Mouse (Mus musculus): ENCODE measurements at regions not wholly inside any gene's neighbourhood (a gene's known extent, or its start where the extent isn't known, plus 50 kb on each side); places are given as distances from the start of the nearest gene placed in this dataset.

DNA sequence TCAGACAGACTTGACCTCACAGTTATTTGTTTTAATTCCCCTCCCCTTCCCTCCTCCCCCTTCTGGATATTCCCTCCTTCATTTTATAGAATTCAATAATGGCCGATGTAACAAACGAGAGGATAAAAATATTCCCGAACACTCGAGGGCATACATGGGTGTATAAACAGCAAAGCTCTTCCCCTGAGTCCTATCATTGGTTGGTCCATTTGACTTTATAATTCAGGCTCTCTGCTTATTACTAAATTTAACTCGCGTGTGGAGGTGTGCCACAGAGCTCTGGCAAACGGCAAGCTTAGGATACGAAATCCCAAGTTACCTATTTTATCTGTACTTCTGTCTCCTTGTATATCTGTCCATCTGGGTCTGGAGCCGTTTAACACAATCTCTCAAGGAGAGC is 82.1 kb upstream of the Zfp64 start:
- H3K9me3 ChIP-seq, result peaks cover 6% of the 10 kb centered on the region; the same call in 1 of the 2 replicates
- no peaks in the 10 kb centered on the region for H3K27me3 ChIP-seq (replicated peaks)
- no peak overlapping the region for H3K4me2 ChIP-seq (replicated peaks)
- no peaks in the 10 kb centered on the region; the same call in 1 of the 2 replicates for H3K4me1 ChIP-seq
- 70% methylated on average over 9 of the region's 9 CpGs for WGBS
- ATAC-seq (ENCODE audit: low FRiP score, low read depth), result no peak
- H3K27ac ChIP-seq, result no peak overlapping the region
- no peak overlapping the region for H3K4me3 ChIP-seq
- no peaks in the 10 kb centered on the region for H3K36me3 ChIP-seq
- no peak overlapping the region for H3K9ac ChIP-seq

DNA sequence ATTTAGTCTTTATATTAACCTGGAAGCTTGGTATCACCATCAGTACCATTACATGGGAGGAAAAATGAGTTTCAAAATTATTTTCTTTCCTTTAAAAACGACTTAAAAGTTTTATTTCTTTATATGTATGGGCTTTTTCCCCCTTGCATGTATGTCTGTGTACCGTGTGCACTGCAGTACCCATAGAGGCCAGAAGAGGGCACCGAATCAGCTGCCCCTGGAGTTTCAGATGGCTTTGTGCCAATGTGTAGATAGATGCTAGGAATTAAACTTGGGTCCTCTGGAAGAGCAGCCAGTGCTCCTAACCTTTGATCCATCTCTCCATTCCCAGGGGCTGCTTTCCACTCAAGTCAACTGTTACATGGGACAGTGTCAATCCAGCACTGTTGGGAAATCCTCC is 79.9 kb upstream of the Zfp64 start:
- H3K9me3 ChIP-seq, result no peaks in the 10 kb centered on the region
- H3K27me3 ChIP-seq (replicated peaks), result no peaks in the 10 kb centered on the region
- no peaks in the 10 kb centered on the region; the same call in 1 of the 2 replicates for H3K4me1 ChIP-seq
- WGBS, result 34% methylated on average over 3 of the region's 3 CpGs
- no peak overlapping the region for H3K9ac ChIP-seq
- no peak overlapping the region for H3K4me2 ChIP-seq (replicated peaks)
- no peak overlapping the region for H3K4me3 ChIP-seq
- no peak for ATAC-seq (ENCODE audit: low FRiP score, low read depth)
- H3K27ac ChIP-seq, result no peak overlapping the region
- no peaks in the 10 kb centered on the region for H3K36me3 ChIP-seq

DNA sequence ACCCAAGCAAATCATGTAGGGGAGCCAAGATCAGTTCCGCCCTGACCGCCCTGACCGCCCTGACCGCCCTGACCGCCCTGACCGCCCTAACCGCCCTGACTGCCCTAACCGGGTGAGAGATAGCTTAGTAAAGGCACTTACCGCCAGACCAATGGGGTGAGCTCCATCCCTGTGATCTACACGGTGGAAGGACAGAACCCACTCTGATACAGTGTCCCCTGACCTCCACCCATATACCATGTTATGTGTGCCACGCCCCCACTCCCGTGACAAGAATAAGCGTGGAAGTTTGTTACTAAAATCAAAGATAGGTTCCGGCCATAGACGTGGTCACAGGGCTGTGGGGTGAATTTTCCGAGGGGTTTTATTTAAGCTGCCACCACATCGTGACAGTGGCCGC is 78.6 kb upstream of the Zfp64 start:
- H3K27ac ChIP-seq, result no peak overlapping the region
- no peak for ATAC-seq (ENCODE audit: low FRiP score, low read depth)
- H3K4me2 ChIP-seq (replicated peaks), result no peak overlapping the region
- H3K4me1 ChIP-seq, result no peaks in the 10 kb centered on the region; the same call in 1 of the 2 replicates
- no peaks in the 10 kb centered on the region for H3K27me3 ChIP-seq (replicated peaks)
- no peaks in the 10 kb centered on the region for H3K36me3 ChIP-seq
- no peaks in the 10 kb centered on the region for H3K9me3 ChIP-seq
- no peak overlapping the region for H3K9ac ChIP-seq
- WGBS, result 62% methylated on average over 18 of the region's 18 CpGs
- H3K4me3 ChIP-seq, result no peak overlapping the region

DNA sequence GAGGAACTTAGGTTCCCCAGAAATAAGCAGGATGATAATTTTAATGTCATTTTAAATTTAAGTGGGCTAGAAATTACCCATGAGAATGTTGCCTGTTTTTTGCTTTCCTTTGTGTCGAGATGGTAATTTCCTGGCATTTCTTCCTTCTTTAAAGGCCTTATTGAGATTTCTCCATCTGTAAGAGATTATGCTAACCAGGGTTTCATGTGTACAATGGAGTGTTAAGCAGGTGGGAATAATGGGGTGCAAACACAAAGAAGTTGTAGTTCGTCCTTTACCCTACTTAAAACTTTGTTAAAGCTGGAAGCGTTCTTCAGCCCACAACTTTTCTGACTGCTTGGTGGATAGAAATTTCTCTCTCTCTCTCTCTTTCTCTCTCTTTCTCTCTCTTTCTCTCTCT is 77.8 kb upstream of the Zfp64 start:
- WGBS, result 54% methylated on average over 3 of the region's 3 CpGs
- H3K27me3 ChIP-seq (replicated peaks), result no peaks in the 10 kb centered on the region
- no peak overlapping the region for H3K27ac ChIP-seq
- no peaks in the 10 kb centered on the region for H3K9me3 ChIP-seq
- no peak overlapping the region for H3K4me3 ChIP-seq
- no peaks in the 10 kb centered on the region; the same call in 1 of the 2 replicates for H3K4me1 ChIP-seq
- no peak overlapping the region for H3K9ac ChIP-seq
- ATAC-seq (ENCODE audit: low FRiP score, low read depth), result no peak
- no peak overlapping the region for H3K4me2 ChIP-seq (replicated peaks)
- H3K36me3 ChIP-seq, result no peaks in the 10 kb centered on the region

DNA sequence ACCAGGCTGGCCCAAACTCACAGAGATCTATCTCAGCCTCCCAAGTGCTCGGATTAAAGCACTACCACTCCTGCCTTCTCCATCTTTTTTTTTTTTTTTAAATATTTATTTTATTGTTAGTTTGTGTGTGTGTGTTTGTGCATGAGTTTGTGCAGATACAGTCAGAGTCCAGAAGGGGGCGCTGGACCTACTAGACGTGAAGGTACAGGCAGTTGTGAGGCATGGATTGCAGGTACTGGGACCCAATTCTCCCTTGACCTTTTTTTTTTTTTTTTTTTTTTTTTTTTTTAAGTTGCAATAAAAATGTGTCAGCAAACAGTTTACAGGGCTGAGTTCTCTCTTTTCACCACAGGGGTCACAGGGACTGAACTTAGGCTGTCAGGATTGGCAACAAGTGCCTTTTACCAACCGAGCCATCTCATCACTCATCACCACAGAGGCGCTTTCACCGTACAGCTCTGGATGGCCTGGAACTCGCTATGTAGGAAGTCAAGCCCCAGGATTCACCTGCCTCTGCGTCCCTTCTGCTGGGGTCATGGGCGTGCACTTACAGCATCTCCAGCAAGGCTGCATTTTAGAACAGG is 73.2 kb upstream of the Zfp64 start:
- Histone ChIP-seq H3K9me3 (no peaks in the 10 kb centered on the region), H3K27ac (no peak overlapping the region), H3K36me3 (no peaks in the 10 kb centered on the region), H3K27me3 (replicated peaks) (no peaks in the 10 kb centered on the region), H3K4me2 (replicated peaks) (no peak overlapping the region), H3K4me1 (no peaks in the 10 kb centered on the region), H3K9ac (no peak overlapping the region), H3K4me3 (no peak overlapping the region)
- WGBS, result 74% methylated on average over 9 of the region's 9 CpGs
- no peak for ATAC-seq (ENCODE audit: low FRiP score, low read depth)

DNA sequence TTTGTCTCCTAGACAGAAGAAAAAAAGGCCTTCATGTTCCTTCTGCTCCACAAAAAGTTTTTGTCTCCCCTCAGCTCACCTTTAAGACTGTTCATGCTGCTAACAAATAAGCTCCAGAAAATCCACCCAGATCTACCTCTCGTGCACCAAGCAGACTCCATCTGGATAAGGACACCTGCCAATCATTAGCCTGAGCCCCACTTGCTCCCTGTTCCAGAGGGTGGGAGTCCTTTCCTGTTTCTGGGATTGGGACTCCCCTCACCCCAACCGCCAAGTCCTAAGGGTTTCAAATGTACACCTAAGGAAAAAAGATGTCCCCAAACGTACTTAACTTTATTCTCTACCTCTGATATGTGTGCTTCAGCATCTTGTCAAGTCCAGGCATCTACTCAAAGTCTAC is 63.6 kb upstream of the Zfp64 start:
- 78% methylated on average over 3 of the region's 3 CpGs for WGBS
- no peak for ATAC-seq (ENCODE audit: low FRiP score, low read depth)

DNA sequence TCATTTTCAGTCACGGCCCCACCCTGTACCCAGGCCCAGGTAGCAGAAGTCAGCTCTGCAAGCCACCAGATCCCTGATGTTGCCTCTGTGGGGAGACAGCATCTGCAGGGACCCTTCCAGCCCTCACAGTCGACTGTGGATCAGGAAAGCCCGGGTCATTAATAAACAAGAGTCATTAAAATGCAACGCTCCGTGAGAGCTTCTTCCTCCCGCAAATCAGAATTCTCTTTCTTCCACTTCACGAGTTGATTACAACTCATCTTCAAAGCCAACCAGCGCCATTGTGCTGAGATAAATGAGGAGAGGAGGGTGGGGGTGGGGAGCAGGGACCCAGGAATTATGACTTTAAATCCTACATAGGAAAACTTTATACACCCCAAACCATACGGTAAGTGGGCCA is 54.9 kb upstream of the Zfp64 start:
- Histone ChIP-seq H3K4me2 (replicated peaks) (0 out of 2 replicates have a peak overlapping the region, but pooled peaks have one; percentile 1), H3K27ac (no peak overlapping the region), H3K4me3 (no peak overlapping the region), H3K4me1 (peaks cover 12% of the 10 kb centered on the region), H3K27me3 (replicated peaks) (no peaks in the 10 kb centered on the region), H3K9me3 (peaks cover 2% of the 10 kb centered on the region; the same call in 1 of the 2 replicates), H3K36me3 (no peaks in the 10 kb centered on the region), H3K9ac (no peak overlapping the region)
- ATAC-seq (ENCODE audit: low FRiP score, low read depth), result no peak
- 25% methylated on average over 9 of the region's 9 CpGs for WGBS

More for the DNA sequence above, 63.6 kb upstream of the Zfp64 start:
- Histone ChIP-seq H3K36me3 (no peaks in the 10 kb centered on the region), H3K9me3 (peaks cover 7% of the 10 kb centered on the region), H3K4me3 (no peak overlapping the region), H3K27me3 (replicated peaks) (no peaks in the 10 kb centered on the region), H3K4me2 (replicated peaks) (no peak overlapping the region), H3K27ac (no peak overlapping the region), H3K4me1 (no peaks in the 10 kb centered on the region), H3K9ac (no peak overlapping the region)

DNA sequence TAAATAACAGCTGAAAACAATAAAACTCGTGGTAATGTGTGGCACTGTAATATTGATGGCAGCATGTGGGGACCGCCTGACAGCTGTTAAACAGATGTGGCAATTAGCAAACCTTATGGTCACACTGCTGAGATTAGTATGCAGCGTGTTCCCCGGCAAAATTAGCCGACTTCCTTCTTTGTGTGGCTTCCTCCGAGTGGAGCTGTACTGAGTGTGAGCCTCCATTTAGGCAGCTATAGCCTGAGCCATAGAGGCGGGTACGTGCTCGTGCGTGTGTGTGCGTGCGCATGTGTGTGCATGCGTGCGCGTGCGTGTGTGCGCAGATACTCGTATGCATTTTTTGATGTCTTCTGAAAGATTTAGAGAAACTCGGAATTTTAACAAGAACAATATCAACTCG is 53.4 kb upstream of the Zfp64 start:
- ATAC-seq (ENCODE audit: low FRiP score, low read depth), result 0 out of 2 replicates have a peak, but pooled peaks have one; percentile 61
- H3K27me3 ChIP-seq (replicated peaks), result no peaks in the 10 kb centered on the region
- H3K9me3 ChIP-seq, result no peaks in the 10 kb centered on the region
- H3K27ac ChIP-seq, result no peak overlapping the region
- no peak overlapping the region for H3K4me3 ChIP-seq
- peaks cover 12% of the 10 kb centered on the region for H3K4me1 ChIP-seq
- no peak overlapping the region for H3K9ac ChIP-seq
- no peak overlapping the region for H3K4me2 ChIP-seq (replicated peaks)
- 74% methylated on average over 20 of the region's 20 CpGs for WGBS
- H3K36me3 ChIP-seq, result no peaks in the 10 kb centered on the region

DNA sequence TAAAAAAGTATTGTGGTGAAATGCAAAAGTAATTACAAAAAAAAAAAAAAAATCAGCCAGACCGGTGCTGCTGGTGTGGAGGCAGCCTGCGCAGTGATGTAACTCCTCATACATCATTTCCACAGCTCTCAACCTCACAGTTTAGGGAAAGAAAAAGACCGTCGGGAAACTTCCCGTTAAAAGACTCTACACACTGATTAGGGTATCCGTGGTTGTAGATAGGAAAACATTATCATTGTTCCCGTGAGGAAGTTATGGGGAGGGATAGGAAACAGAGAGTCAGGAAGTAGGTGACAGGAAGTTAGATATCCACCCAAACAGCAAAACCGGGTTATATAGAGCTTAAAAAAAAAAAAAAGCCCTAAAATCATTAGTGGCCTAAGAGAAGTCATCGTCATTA is 52.9 kb upstream of the Zfp64 start:
- no peak overlapping the region for H3K27ac ChIP-seq
- peaks cover 12% of the 10 kb centered on the region for H3K4me1 ChIP-seq
- H3K9ac ChIP-seq, result no peak overlapping the region
- no peak overlapping the region for H3K4me3 ChIP-seq
- ATAC-seq (ENCODE audit: low FRiP score, low read depth), result no peak
- no peak overlapping the region for H3K4me2 ChIP-seq (replicated peaks)
- no peaks in the 10 kb centered on the region for H3K9me3 ChIP-seq
- no peaks in the 10 kb centered on the region for H3K36me3 ChIP-seq
- WGBS, result 53% methylated on average over 9 of the region's 9 CpGs
- no peaks in the 10 kb centered on the region for H3K27me3 ChIP-seq (replicated peaks)

DNA sequence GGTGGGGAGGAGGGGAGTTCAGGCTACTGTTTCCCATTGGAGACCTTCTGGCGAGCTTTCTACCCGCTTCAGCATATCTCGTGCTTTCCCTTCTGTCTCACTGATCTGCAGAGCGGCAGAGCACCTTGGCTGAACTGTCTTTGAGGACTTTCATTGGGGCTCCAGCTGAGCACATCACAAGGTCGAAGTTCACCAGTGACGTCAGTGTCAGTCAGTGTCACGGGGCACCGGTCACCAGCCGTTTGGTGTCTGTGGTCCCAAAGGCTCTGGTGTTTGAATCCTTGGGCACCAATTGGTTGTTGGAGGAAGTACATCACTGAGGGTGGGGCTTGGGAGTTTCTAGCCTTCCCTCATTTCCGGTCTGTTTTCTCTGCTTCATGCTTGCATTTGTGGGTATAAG is 51.2 kb upstream of the Zfp64 start:
- no peak overlapping the region for H3K4me3 ChIP-seq
- no peak for ATAC-seq (ENCODE audit: low FRiP score, low read depth)
- 85% methylated on average over 10 of the region's 10 CpGs for WGBS
- no peak overlapping the region for H3K9ac ChIP-seq
- no peak overlapping the region for H3K27ac ChIP-seq
- H3K27me3 ChIP-seq (replicated peaks), result no peaks in the 10 kb centered on the region
- no peak overlapping the region for H3K4me2 ChIP-seq (replicated peaks)
- no peaks in the 10 kb centered on the region for H3K36me3 ChIP-seq
- no peaks in the 10 kb centered on the region for H3K9me3 ChIP-seq
- H3K4me1 ChIP-seq, result peaks cover 12% of the 10 kb centered on the region

DNA sequence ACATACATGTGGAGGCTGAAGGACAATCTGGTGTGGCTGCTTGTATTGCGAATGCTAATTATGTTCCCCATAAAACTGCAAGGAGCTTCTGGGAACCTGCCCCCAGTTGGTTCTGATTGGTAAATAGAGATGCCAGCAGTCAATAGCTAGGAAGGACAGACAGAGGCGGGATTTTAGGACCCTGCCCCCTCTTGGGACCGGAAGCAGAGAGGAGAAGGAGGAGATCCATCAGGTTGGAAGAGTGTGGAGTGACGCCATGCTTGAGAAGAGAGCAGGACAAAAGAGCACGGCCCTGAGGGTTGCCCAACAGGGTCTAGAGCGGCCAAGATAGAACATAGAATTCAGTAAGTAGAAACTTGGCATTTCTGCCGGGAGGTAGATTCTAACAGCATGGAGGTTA is 50.4 kb upstream of the Zfp64 start:
- Histone ChIP-seq H3K27me3 (replicated peaks) (no peaks in the 10 kb centered on the region), H3K9me3 (no peaks in the 10 kb centered on the region), H3K4me1 (peaks cover 12% of the 10 kb centered on the region), H3K36me3 (no peaks in the 10 kb centered on the region), H3K27ac (no peak overlapping the region), H3K9ac (no peak overlapping the region), H3K4me2 (replicated peaks) (no peak overlapping the region), H3K4me3 (no peak overlapping the region)
- WGBS, result 92% methylated on average over 7 of the region's 7 CpGs
- ATAC-seq (ENCODE audit: low FRiP score, low read depth), result no peak

Data from neural tube, embryonic 12.5 days (tissue).